Mouse (Mus musculus) liver, embryonic 16.5 days (tissue): ENCODE measurements around the gene Dcst2. TPM values are rescaled to one million over a fixed set of nuclear protein-coding genes. Genes with fewer than 3 reads are reported as not detected.

Experiments
- ATAC-seq: fragments of 200-750 bp; cut with Nextera tagmentation; 2 replicates; pipeline ENCODE4 v1.8.0; 2017; ENCODE audit warnings: low read depth, mild to moderate bottlenecking, moderate number of reproducible peaks, moderate library complexity
- H3K27ac ChIP-seq: fragments of 300-500 bp; sonication (generic); 2 replicates; pipeline ENCODE4 v1.5.1; 2014; ENCODE audit warnings: mild to moderate bottlenecking, low read length
- H3K27me3 ChIP-seq: fragments of 300-500 bp; sonication (generic); 2 replicates; pipeline ENCODE4 v1.6.1; 2014; ENCODE audit warnings: low read depth, low read length, mixed read lengths; ENCODE audit not compliant: control insufficient read depth, insufficient read depth
- H3K36me3 ChIP-seq: fragments of 300-500 bp; sonication (generic); 2 replicates; pipeline ENCODE4 v1.6.1; 2014; ENCODE audit warnings: mild to moderate bottlenecking; ENCODE audit not compliant: control insufficient read depth, insufficient read depth
- H3K4me1 ChIP-seq: fragments of 300-500 bp; sonication (generic); 2 replicates; pipeline ENCODE4 v1.6.1; 2014; ENCODE audit warnings: low read depth, low read length, mixed read lengths; ENCODE audit not compliant: control insufficient read depth
- H3K4me2 ChIP-seq: fragments of 300-500 bp; sonication (generic); 2 replicates; pipeline ENCODE4 v1.6.1; 2014; ENCODE audit warnings: low read depth, low read length, mixed read lengths
- H3K4me3 ChIP-seq: fragments of 300-500 bp; sonication (generic); 2 replicates; pipeline ENCODE4 v1.5.1; 2014; ENCODE audit warnings: low read depth, mild to moderate bottlenecking, low read length
- H3K9ac ChIP-seq: fragments of 300-500 bp; sonication (generic); 2 replicates; pipeline ENCODE4 v1.6.1; 2014; ENCODE audit warnings: low read depth, low read length
- H3K9me3 ChIP-seq: fragments of 300-500 bp; sonication (generic); replicated peaks from 2 replicates; pipeline ENCODE4 v1.6.1; 2016; ENCODE audit warnings: low read length; ENCODE audit not compliant: control insufficient read depth
- WGBS: fragments of 180-500 bp; shearing (Covaris S2); extraction: QIAGEN DNeasy Blood & Tissue Kit; methylation state at CpG from one replicate; pipeline ENCODE4 v1.1.7; 2014; ENCODE audit not compliant: insufficient replicate concordance; 5-methylcytosine and 5-hydroxymethylcytosine counted together
- polyA plus RNA-seq: library from polyadenylated mRNA; unstranded; fragments of >200 nt; fragmentation: Nextera tagmentation; extraction: Ambion mirVana; gene quantifications from 2 replicates; pipeline ENCODE4 v1.2.1, GENCODE M21; 2015

Dcst2 gene
- polyA plus RNA-seq, 1 experiment from 2014 or later: 0.05 TPM

GRCm38 (mm10) chr3:89418861-89419250, 57.1 kb downstream of the Dcst2 start:
- 0% methylated on average over 16 of the region's 16 CpGs for WGBS
- Histone ChIP-seq H3K9me3 (no peaks in the 10 kb centered on the region), H3K27ac (peak overlapping the region; percentile 98), H3K4me2 (peak overlapping the region; percentile 79), H3K4me1 (peaks cover 50% of the 10 kb centered on the region), H3K4me3 (peak overlapping the region; percentile 83), H3K9ac (peak overlapping the region; percentile 87), H3K36me3 (peaks cover 25% of the 10 kb centered on the region), H3K27me3 (no peaks in the 10 kb centered on the region)
- peak; percentile 8 for ATAC-seq

- no peaks in the 10 kb centered on the region for H3K27me3 ChIP-seq
- no peak for ATAC-seq
- H3K36me3 ChIP-seq: peaks cover 25% of the 10 kb centered on the region
- 6% methylated on average over 9 of the region's 9 CpGs for whole genome bisulfite sequencing
- H3K4me2 ChIP-seq: peak overlapping the region; percentile 79
- no peaks in the 10 kb centered on the region for H3K9me3 ChIP-seq
- H3K27ac ChIP-seq: peak overlapping the region; percentile 98
- H3K9ac ChIP-seq: peak overlapping the region; percentile 87
- H3K4me3 ChIP-seq: peak overlapping the region; percentile 83
- H3K4me1 ChIP-seq: peaks cover 57% of the 10 kb centered on the region
Observed at GRCm38 (mm10) chr3:89419571-89419970, 57.8 kb downstream of the Dcst2 start.

DNA sequence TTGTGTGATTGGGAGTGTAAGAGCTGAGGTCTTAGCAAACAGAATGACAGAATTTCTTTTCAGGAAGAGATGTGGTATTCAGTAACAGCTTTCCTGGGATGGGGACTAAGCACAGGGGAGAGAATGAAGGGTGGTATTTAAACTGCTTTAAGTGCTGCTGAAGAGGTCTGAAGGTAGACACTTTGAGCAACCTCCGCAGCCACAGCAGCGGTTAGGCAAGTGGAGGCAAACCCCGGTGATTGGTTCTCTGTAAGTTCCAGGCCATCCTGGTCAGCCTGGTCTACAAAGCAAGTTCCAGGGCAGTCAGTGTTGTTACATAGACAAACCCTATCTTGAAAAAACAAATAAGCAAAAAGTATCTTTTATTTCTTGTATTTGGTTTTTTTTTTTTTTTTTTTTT, 58.2 kb downstream of the Dcst2 start:
- peaks cover 61% of the 10 kb centered on the region for H3K4me1 ChIP-seq
- WGBS: 27% methylated on average over 3 of the region's 3 CpGs

GRCm38 (mm10) chr3:89420421-89420820, 58.6 kb downstream of the Dcst2 start:
- ATAC-seq: no peak
- Histone ChIP-seq H3K9me3 (no peaks in the 10 kb centered on the region), H3K4me3 (peak overlapping the region; percentile 83), H3K36me3 (peaks cover 20% of the 10 kb centered on the region), H3K9ac (peak overlapping the region; percentile 68), H3K27me3 (no peaks in the 10 kb centered on the region), H3K27ac (peak overlapping the region; percentile 98), H3K4me2 (peak overlapping the region; percentile 79), H3K4me1 (peaks cover 64% of the 10 kb centered on the region)
- 38% methylated on average over 2 of the region's 2 CpGs for WGBS

More for the DNA sequence above, 58.2 kb downstream of the Dcst2 start:
- Histone ChIP-seq H3K36me3 (peaks cover 25% of the 10 kb centered on the region), H3K4me2 (peak overlapping the region; percentile 79), H3K9ac (peak overlapping the region; percentile 87), H3K27ac (peak overlapping the region; percentile 98), H3K27me3 (no peaks in the 10 kb centered on the region), H3K4me3 (peak overlapping the region; percentile 83), H3K9me3 (no peaks in the 10 kb centered on the region)
- ATAC-seq: no peak

DNA sequence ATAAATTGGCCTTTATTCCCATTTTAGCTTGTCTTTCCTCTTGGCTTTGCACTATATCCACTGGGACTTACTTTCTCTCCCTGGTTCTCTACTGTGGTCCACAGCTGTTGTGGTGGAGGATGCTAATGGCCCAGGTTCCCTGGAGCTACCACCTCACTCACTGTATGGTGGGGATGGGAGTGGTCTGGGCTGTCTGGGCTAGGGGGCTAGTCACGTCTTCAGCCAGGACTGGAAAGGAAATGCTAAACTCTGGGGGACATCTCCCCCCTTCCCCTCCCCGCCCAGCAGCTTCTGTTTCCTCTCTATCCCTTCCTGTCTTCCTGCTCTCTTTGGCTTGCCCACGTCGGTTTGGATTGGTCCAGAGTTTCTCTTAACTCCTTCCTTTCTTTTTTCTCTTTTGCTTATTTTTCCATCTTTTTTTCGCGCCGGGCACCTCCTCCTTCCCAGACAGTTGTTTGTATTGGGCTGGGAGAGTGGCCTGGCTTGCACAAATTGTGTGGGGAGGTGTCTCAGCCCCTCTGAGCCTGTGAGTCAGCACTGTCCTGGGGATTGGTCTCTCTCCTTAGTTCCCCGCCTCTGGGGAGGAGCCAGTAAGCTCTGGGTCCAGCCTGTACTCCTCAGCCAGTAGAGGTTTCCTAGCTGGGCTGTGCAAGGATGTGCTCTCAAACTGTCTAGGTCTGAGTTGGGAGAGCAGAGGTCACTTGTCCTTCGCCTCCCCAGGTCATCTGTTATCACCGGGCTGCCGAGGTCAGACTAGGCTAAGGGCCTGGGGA, 59.4 kb downstream of the Dcst2 start:
- Histone ChIP-seq H3K9me3 (no peaks in the 10 kb centered on the region), H3K4me2 (peak overlapping the region; percentile 79), H3K27me3 (no peaks in the 10 kb centered on the region), H3K36me3 (peaks cover 15% of the 10 kb centered on the region), H3K4me3 (peak overlapping the region; percentile 63), H3K4me1 (peaks cover 70% of the 10 kb centered on the region), H3K9ac (peak overlapping the region; percentile 68), H3K27ac (peak overlapping the region; percentile 98)
- WGBS: 10% methylated on average over 11 of the region's 11 CpGs
- peak; percentile 78 for ATAC-seq

GRCm38 (mm10) chr3:89421810-89422473, 60.2 kb downstream of the Dcst2 start:
- H3K4me1 ChIP-seq: peaks cover 70% of the 10 kb centered on the region
- H3K27me3 ChIP-seq: no peaks in the 10 kb centered on the region
- peak overlapping the region; percentile 68 for H3K9ac ChIP-seq
- peak overlapping the region; percentile 47 for H3K27ac ChIP-seq
- H3K4me2 ChIP-seq: peak overlapping the region; percentile 79
- 25% methylated on average over 22 of the region's 22 CpGs for WGBS
- peak overlapping the region; percentile 63 for H3K4me3 ChIP-seq
- peaks cover 17% of the 10 kb centered on the region for H3K36me3 ChIP-seq
- no peak for ATAC-seq
- no peaks in the 10 kb centered on the region for H3K9me3 ChIP-seq

DNA sequence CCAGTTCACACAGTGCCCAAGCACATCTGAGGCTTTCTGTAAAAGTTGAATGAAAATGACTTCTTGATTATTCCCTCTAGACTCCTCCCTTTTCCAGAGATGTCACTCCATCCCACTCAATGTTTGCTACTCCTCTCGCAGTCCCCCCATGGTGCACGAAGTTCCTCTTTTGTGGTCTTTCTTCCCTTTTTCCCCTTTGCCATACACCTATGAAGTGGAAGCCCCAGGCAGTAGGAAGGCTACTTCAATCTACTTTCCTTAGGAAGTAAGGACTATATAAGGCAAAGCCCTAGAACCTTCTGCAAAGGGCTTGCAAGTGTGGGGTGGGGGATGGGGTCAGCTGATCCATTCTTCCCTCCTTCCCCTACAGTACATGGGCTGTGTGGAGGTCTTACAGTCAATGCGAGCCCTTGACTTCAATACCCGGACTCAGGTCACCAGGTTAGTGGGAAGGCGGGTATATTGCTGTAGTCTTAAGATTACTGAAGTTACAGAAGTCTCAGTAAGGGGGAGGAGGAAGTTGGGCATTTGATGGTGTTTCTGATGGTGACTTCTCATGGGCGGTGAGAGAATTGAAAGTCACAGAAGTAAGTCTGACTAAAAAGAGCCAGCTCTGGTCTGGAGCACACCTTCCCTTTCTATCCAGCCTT, 60.9 kb downstream of the Dcst2 start:
- peak overlapping the region; percentile 63 for H3K4me3 ChIP-seq
- peaks cover 69% of the 10 kb centered on the region for H3K4me1 ChIP-seq
- H3K27me3 ChIP-seq: no peaks in the 10 kb centered on the region
- WGBS: 34% methylated on average over 6 of the region's 6 CpGs
- no peak for ATAC-seq
- peaks cover 24% of the 10 kb centered on the region for H3K36me3 ChIP-seq
- no peaks in the 10 kb centered on the region for H3K9me3 ChIP-seq
- H3K9ac ChIP-seq: 0 out of 2 replicates have a peak overlapping the region, but pooled peaks have one; percentile 13
- H3K4me2 ChIP-seq: peak overlapping the region; percentile 79
- peak overlapping the region; percentile 37; the same call in 1 of the 2 replicates for H3K27ac ChIP-seq

- ATAC-seq: peak; percentile 28
- Histone ChIP-seq H3K36me3 (peaks cover 30% of the 10 kb centered on the region), H3K27me3 (no peaks in the 10 kb centered on the region), H3K9me3 (no peaks in the 10 kb centered on the region), H3K4me1 (peaks cover 65% of the 10 kb centered on the region), H3K4me3 (peak overlapping the region; percentile 7), H3K9ac (peak overlapping the region; percentile 37), H3K4me2 (peak overlapping the region; percentile 40), H3K27ac (peak overlapping the region; percentile 45)
- 54% methylated on average over 5 of the region's 5 CpGs for WGBS
Observed at GRCm38 (mm10) chr3:89424416-89425140, 62.8 kb downstream of the Dcst2 start.
